Mouse (Mus musculus) liver, embryonic 14.5 days (tissue): ENCODE results near the gene Kcnh6. TPM values are rescaled to one million over a fixed set of nuclear protein-coding genes. Genes with fewer than 3 reads are reported as not detected.

ENCODE experiments used
- ATAC-seq: fragments of 200-750 bp; cut with Nextera tagmentation; 2 replicates; pipeline ENCODE4 v1.8.0; 2017; ENCODE audit warnings: moderate number of reproducible peaks, mild to moderate bottlenecking, moderate library complexity; ENCODE audit not compliant: insufficient read depth
- DNase-seq, 3 experiments: peaks; one replicate each; pipeline ENCODE4 v3.0.0-alpha.2; 2012 to 2013; ENCODE audit warnings: low read depth in 3 of 3, low spot score in 3 of 3
- H3K27ac ChIP-seq: fragments of 300-500 bp; sonication (generic); 2 replicates; pipeline ENCODE4 v1.5.1; 2014; ENCODE audit warnings: moderate library complexity, mild to moderate bottlenecking, control low read depth, inconsistent platforms
- H3K27me3 ChIP-seq: fragments of 300-500 bp; sonication (generic); 2 replicates; pipeline ENCODE4 v1.6.1; 2014; ENCODE audit warnings: mild to moderate bottlenecking, low read length, moderate library complexity; ENCODE audit not compliant: control insufficient read depth, insufficient read depth
- H3K36me3 ChIP-seq: fragments of 300-500 bp; sonication (generic); replicated peaks from 2 replicates; pipeline ENCODE4 v1.6.1; 2014; ENCODE audit warnings: low read depth; ENCODE audit not compliant: control insufficient read depth, insufficient read depth
- H3K4me1 ChIP-seq, 2 experiments: fragments of 200-500 bp in 1 of 2; fragments of 300-500 bp in 1 of 2; sonication (generic) in 1 of 2; replicated peaks; 2 replicates each; pipeline ENCODE4 v1.6.1; 2012 to 2014; ENCODE audit warnings: antibody characterized with exemption in 1 of 2, inconsistent platforms in 1 of 2, low read length in 1 of 2; ENCODE audit not compliant: control insufficient read depth in 2 of 2, insufficient read depth in 2 of 2
- H3K4me2 ChIP-seq: fragments of 300-500 bp; sonication (generic); 2 replicates; pipeline ENCODE4 v1.6.1; 2014; ENCODE audit warnings: low read depth, mild to moderate bottlenecking, control low read depth, moderate library complexity
- H3K4me3 ChIP-seq, 2 experiments: fragments of 200-500 bp in 1 of 2; fragments of 300-500 bp in 1 of 2; sonication (generic) in 1 of 2; 2 replicates each; pipeline ENCODE4 v1.5.1; 2012 to 2014; ENCODE audit warnings: low read depth in 2 of 2, low read length in 2 of 2, mild to moderate bottlenecking in 2 of 2, control low read depth in 1 of 2, inconsistent platforms in 1 of 2, moderate library complexity in 1 of 2; ENCODE audit not compliant: insufficient read depth in 1 of 2
- H3K9ac ChIP-seq: fragments of 300-500 bp; sonication (generic); replicated peaks from 2 replicates; pipeline ENCODE4 v1.6.1; 2014; ENCODE audit warnings: mild to moderate bottlenecking, control low read depth, moderate library complexity
- H3K9me3 ChIP-seq: fragments of 300-500 bp; sonication (generic); 2 replicates; pipeline ENCODE4 v1.6.1; 2016; ENCODE audit warnings: low read length, mixed read lengths; ENCODE audit not compliant: control insufficient read depth
- CTCF ChIP-seq: IDR thresholded peaks from 2 replicates; pipeline ENCODE4 v1.5.1; 2016; ENCODE audit warnings: antibody characterized with exemption, low read depth, control low read depth
- EP300 ChIP-seq: IDR thresholded peaks from 2 replicates; pipeline ENCODE4 v1.6.1; 2016; ENCODE audit warnings: antibody characterized with exemption, low read depth
- WGBS: fragments of 180-500 bp; shearing (Covaris S2); extraction: QIAGEN DNeasy Blood & Tissue Kit; methylation state at CpG from one replicate; pipeline ENCODE4 v1.1.7; 2014; ENCODE audit not compliant: insufficient replicate concordance; 5-methylcytosine and 5-hydroxymethylcytosine counted together
- polyA plus RNA-seq, 2 experiments: library from polyadenylated mRNA; depleted of rRNA in 1 of 2; stranded (reverse) in 1 of 2; unstranded in 1 of 2; fragments of >200 nt; fragmentation: Nextera tagmentation in 1 of 2; extraction: Ambion mirVana in 1 of 2; gene quantifications; 2 replicates each; pipeline versions ENCODE4 v1.2.1 to v1.2.3; 2012 to 2014

Kcnh6 gene
- polyA plus RNA-seq, 2 experiments, result 0.01 TPM; not detected in 1

GRCm38 (mm10) chr11:106004576-106004975, 3.3 kb upstream of the Kcnh6 start:
- H3K4me3 ChIP-seq, result no peak overlapping the region
- no peaks in the 10 kb centered on the region for H3K36me3 ChIP-seq
- no peak for ATAC-seq
- no peak overlapping the region for H3K9ac ChIP-seq
- H3K27ac ChIP-seq, result no peak overlapping the region
- H3K9me3 ChIP-seq, result no peaks in the 10 kb centered on the region
- H3K4me1 ChIP-seq, result no peaks in the 10 kb centered on the region
- TF ChIP-seq EP300 (no peak), CTCF (no peak)
- peaks cover 15% of the 10 kb centered on the region for H3K27me3 ChIP-seq
- no peak overlapping the region for H3K4me2 ChIP-seq
- DNase-seq, result no peak
- 59% methylated on average over 1 of the region's 1 CpGs for WGBS

GRCm38 (mm10) chr11:106005970-106006369, 2.0 kb upstream of the Kcnh6 start:
- H3K36me3 ChIP-seq, result no peaks in the 10 kb centered on the region
- TF ChIP-seq CTCF (no peak), EP300 (no peak)
- H3K4me3 ChIP-seq, result no peak overlapping the region
- peaks cover 23% of the 10 kb centered on the region for H3K27me3 ChIP-seq
- no peaks in the 10 kb centered on the region for H3K4me1 ChIP-seq
- no peak overlapping the region for H3K4me2 ChIP-seq
- H3K9ac ChIP-seq, result no peak overlapping the region
- H3K9me3 ChIP-seq, result no peaks in the 10 kb centered on the region
- 47% methylated on average over 5 of the region's 5 CpGs for WGBS
- DNase-seq (peak in 1 of 3 experiments; percentile 27), ATAC-seq (no peak)
- H3K27ac ChIP-seq, result no peak overlapping the region

- ATAC-seq (no peak), DNase-seq (no peak)
- Histone ChIP-seq H3K4me1 (no peaks in the 10 kb centered on the region), H3K27ac (no peak overlapping the region), H3K36me3 (no peaks in the 10 kb centered on the region), H3K4me2 (no peak overlapping the region), H3K4me3 (no peak overlapping the region), H3K9me3 (no peaks in the 10 kb centered on the region), H3K27me3 (peaks cover 50% of the 10 kb centered on the region), H3K9ac (no peak overlapping the region)
- 50% methylated on average over 7 of the region's 7 CpGs for WGBS
- TF ChIP-seq CTCF (no peak), EP300 (no peak)
These were observed 4.8 kb downstream of the Kcnh6 start for GRCm38 (mm10) chr11:106012711-106013110.

- no peak overlapping the region for H3K4me2 ChIP-seq
- TF ChIP-seq EP300 (no peak), CTCF (no peak)
- DNase-seq (no peak), ATAC-seq (no peak)
- no peaks in the 10 kb centered on the region for H3K9me3 ChIP-seq
- WGBS, result 49% methylated on average over 11 of the region's 11 CpGs
- no peaks in the 10 kb centered on the region for H3K36me3 ChIP-seq
- H3K9ac ChIP-seq, result no peak overlapping the region
- H3K4me1 ChIP-seq, result no peaks in the 10 kb centered on the region
- H3K4me3 ChIP-seq, result no peak overlapping the region
- H3K27ac ChIP-seq, result no peak overlapping the region
- H3K27me3 ChIP-seq, result peaks cover 46% of the 10 kb centered on the region
These were observed 5.8 kb downstream of the Kcnh6 start for GRCm38 (mm10) chr11:106013556-106014225.

GRCm38 (mm10) chr11:106016440-106016839, 8.5 kb downstream of the Kcnh6 start:
- Histone ChIP-seq H3K4me3 (no peak overlapping the region), H3K4me1 (no peaks in the 10 kb centered on the region), H3K36me3 (no peaks in the 10 kb centered on the region), H3K9me3 (no peaks in the 10 kb centered on the region), H3K4me2 (no peak overlapping the region), H3K27ac (no peak overlapping the region), H3K27me3 (peaks cover 56% of the 10 kb centered on the region), H3K9ac (no peak overlapping the region)
- WGBS, result 57% methylated on average over 5 of the region's 5 CpGs
- no peak for TF ChIP-seq EP300
- no peak for TF ChIP-seq CTCF
- ATAC-seq, result no peak
- DNase-seq, result no peak
